Mouse (Mus musculus): ENCODE measurements around the gene Tbc1d5.

- TF ChIP-seq CTCF (conservative IDR thresholded peaks at IDR 0.05; ENCODE audit: low read length) = no peak
- TF ChIP-seq POU5F1 (IDR thresholded peaks at IDR 0.05; ENCODE audit: borderline replicate concordance, low read length) = no peak
Observed at GRCm38 (mm10) chr17:51023227-51023626, 155.9 kb downstream of the Tbc1d5 start.

All from E14TG2a.4 (cell line).